In genomic region chr16:23449946-23450345, GRCm38 (mm10) we compare ENCODE assay signal across 22 mouse cellular contexts. TPM values are rescaled to one million over a fixed set of nuclear protein-coding genes. Genes with fewer than 3 reads are reported as not detected.
"Had no signal": no experiment of that assay in that cellular context is flagged by ENCODE, and none has a peak within 500 bp of the region (broad histone marks: within the 10 kb centered on the region; RNA-seq: fewer than 3 reads in every experiment).

No protein-coding gene starts in this region.

- H3K27me3 ChIP-seq: liver, embryonic 12.5 days; liver, embryonic 15.5 days; lung, embryonic 15.5 days; midbrain, embryonic 13.5 days; neural tube, embryonic 12.5 days; neural tube, embryonic 15.5 days; stomach, embryonic 15.5 days had no signal

- H3K4me3 ChIP-seq: limb, embryonic 10.5 days; limb, embryonic 13.5 days; liver, embryonic 12.5 days; liver, embryonic 15.5 days; lung, embryonic 15.5 days; megakaryocyte, embryonic 14.5 days; midbrain, embryonic 10.5 days; midbrain, embryonic 13.5 days; neural tube, embryonic 12.5 days; neural tube, embryonic 15.5 days; stomach, embryonic 15.5 days had no signal

- ATAC-seq: liver, embryonic 12.5 days; midbrain, embryonic 13.5 days had no signal

- H3K4me2 ChIP-seq: limb, embryonic 13.5 days; liver, embryonic 12.5 days; liver, embryonic 15.5 days; lung, embryonic 15.5 days; midbrain, embryonic 13.5 days; neural tube, embryonic 12.5 days; neural tube, embryonic 15.5 days; stomach, embryonic 15.5 days had no signal

- H3K4me1 ChIP-seq: liver, embryonic 12.5 days; liver, embryonic 15.5 days; lung, embryonic 15.5 days; megakaryocyte, embryonic 14.5 days; midbrain, embryonic 10.5 days; midbrain, embryonic 13.5 days; neural tube, embryonic 12.5 days; neural tube, embryonic 15.5 days; stomach, embryonic 15.5 days had no signal

- DNase-seq: kidney, adult 9 months; kidney, postnatal 14 days; kidney, postnatal 4 days; liver; lung, adult 18-20 months; lung, postnatal 10 days; lung, postnatal 36 days; right cerebral cortex, postnatal 25 days; spleen, adult 18-20 months; thymus, postnatal 25 days had no signal

- H3K9me3 ChIP-seq: limb, embryonic 10.5 days; limb, embryonic 13.5 days; liver, embryonic 12.5 days; liver, embryonic 15.5 days; lung, embryonic 15.5 days; megakaryocyte, embryonic 14.5 days; midbrain, embryonic 10.5 days; midbrain, embryonic 13.5 days; neural tube, embryonic 12.5 days; neural tube, embryonic 15.5 days; stomach, embryonic 15.5 days had no signal

- H3K36me3 ChIP-seq: limb, embryonic 10.5 days; limb, embryonic 13.5 days; liver, embryonic 12.5 days; liver, embryonic 15.5 days; lung, embryonic 15.5 days; midbrain, embryonic 10.5 days; midbrain, embryonic 13.5 days; neural tube, embryonic 12.5 days; neural tube, embryonic 15.5 days; stomach, embryonic 15.5 days had no signal

- H3K9ac ChIP-seq: limb, embryonic 13.5 days; liver, embryonic 12.5 days; liver, embryonic 15.5 days; lung, embryonic 15.5 days; midbrain, embryonic 13.5 days; neural tube, embryonic 12.5 days; neural tube, embryonic 15.5 days; stomach, embryonic 15.5 days had no signal

- H3K27ac ChIP-seq: limb, embryonic 10.5 days; limb, embryonic 13.5 days; liver, embryonic 12.5 days; liver, embryonic 15.5 days; lung, embryonic 15.5 days; midbrain, embryonic 10.5 days; midbrain, embryonic 13.5 days; neural tube, embryonic 12.5 days; neural tube, embryonic 15.5 days; stomach, embryonic 15.5 days had no signal

RNA-seq across cellular contexts. Expression of gene Rtp1, which starts 21.0 kb away (rescaled TPM):
- polyA plus RNA-seq: limb, embryonic 10.5 days; limb, embryonic 13.5 days; liver, embryonic 12.5 days; liver, embryonic 15.5 days; lung, embryonic 15.5 days; midbrain, embryonic 10.5 days; neural tube, embryonic 12.5 days; neural tube, embryonic 15.5 days; stomach, embryonic 15.5 days; thymus, postnatal 0 days had no signal
